Mouse (Mus musculus) forebrain, embryonic 13.5 days (tissue): ENCODE data around the gene Cbarp. TPM values are rescaled to one million over a fixed set of nuclear protein-coding genes. Genes with fewer than 3 reads are reported as not detected.
A peak's percentile ranks its signal among the peaks of the same experiment; 100 is the strongest.

Experiments
- ATAC-seq: fragments of 200-750 bp; cut with Nextera tagmentation; 2 replicates; pipeline ENCODE4 v1.8.0; 2017
- H3K27ac ChIP-seq: fragments of 300-500 bp; sonication (generic); 2 replicates; pipeline ENCODE4 v1.5.1; 2015; ENCODE audit warnings: inconsistent platforms, mild to moderate bottlenecking, moderate library complexity
- H3K27me3 ChIP-seq: fragments of 300-500 bp; sonication (generic); 2 replicates; pipeline ENCODE4 v1.6.1; 2015; ENCODE audit warnings: mild to moderate bottlenecking, inconsistent platforms
- H3K36me3 ChIP-seq: fragments of 300-500 bp; sonication (generic); 2 replicates; pipeline ENCODE4 v1.6.1; 2015; ENCODE audit warnings: mild to moderate bottlenecking, inconsistent platforms; ENCODE audit not compliant: poor library complexity, severe bottlenecking
- H3K4me1 ChIP-seq: fragments of 300-500 bp; sonication (generic); 2 replicates; pipeline ENCODE4 v1.6.1; 2015; ENCODE audit warnings: inconsistent platforms
- H3K4me2 ChIP-seq: fragments of 300-500 bp; sonication (generic); 2 replicates; pipeline ENCODE4 v1.6.1; 2015; ENCODE audit warnings: inconsistent platforms, mild to moderate bottlenecking, moderate library complexity
- H3K4me3 ChIP-seq: fragments of 300-500 bp; sonication (generic); 2 replicates; pipeline ENCODE4 v1.5.1; 2015; ENCODE audit warnings: mild to moderate bottlenecking, inconsistent platforms
- H3K9ac ChIP-seq: fragments of 300-500 bp; sonication (generic); 2 replicates; pipeline ENCODE4 v1.6.1; 2015; ENCODE audit warnings: mild to moderate bottlenecking, inconsistent platforms
- H3K9me3 ChIP-seq: fragments of 300-500 bp; sonication (generic); replicated peaks from 2 replicates; pipeline ENCODE4 v1.6.1; 2016; ENCODE audit warnings: inconsistent platforms
- WGBS: fragments of 180-500 bp; shearing (Covaris S2); methylation state at CpG from one replicate; pipeline ENCODE4 v1.1.7; 2015; 5-methylcytosine and 5-hydroxymethylcytosine counted together
- polyA plus RNA-seq: library from polyadenylated mRNA; unstranded; fragments of >200 nt; fragmentation: Nextera tagmentation; extraction: Ambion mirVana; gene quantifications from 2 replicates; pipeline ENCODE4 v1.2.1, GENCODE M21; 2015

The Cbarp gene
- 21.2 and 26.8 TPM in 2 replicates for polyA plus RNA-seq

DNA sequence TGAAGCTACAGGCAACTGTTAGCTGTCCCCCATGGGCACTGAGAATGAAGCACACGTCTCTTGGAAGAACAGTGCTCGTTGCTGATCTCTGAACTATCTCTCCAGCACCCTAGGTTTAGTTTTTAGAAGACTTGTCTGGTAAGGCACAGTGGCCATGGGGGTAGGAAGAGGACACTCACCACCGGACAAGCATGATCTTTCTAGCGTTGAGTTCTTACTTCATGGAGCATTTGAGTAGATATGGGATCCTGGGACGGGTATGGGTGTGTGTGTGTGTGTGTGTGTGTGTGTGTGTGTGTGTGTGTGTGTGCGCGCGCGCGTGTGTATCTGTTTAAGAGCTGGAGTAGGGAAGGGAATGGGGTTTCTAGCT, at the start of gene Cbarp:
Gene Cbarp, minus strand, starts transcription at position 170 of the 370 bp plus-strand sequence.
- peak within 1 kb of the TSS; percentile 92 for H3K27ac ChIP-seq
- H3K4me1 ChIP-seq, result peaks cover 71% of the 10 kb centered on the region
- peaks cover 29% of the 10 kb centered on the region for H3K36me3 ChIP-seq
- H3K9me3 ChIP-seq, result no peaks in the 10 kb centered on the region
- peaks cover 10% of the 10 kb centered on the region for H3K27me3 ChIP-seq
- WGBS, result 74% methylated on average over 10 of the region's 10 CpGs
- H3K4me2 ChIP-seq, result peak within 1 kb of the TSS; percentile 97
- peak within 1 kb of the TSS; percentile 50 for H3K9ac ChIP-seq
- no peak for ATAC-seq
- peak within 1 kb of the TSS; percentile 74 for H3K4me3 ChIP-seq

GRCm38 (mm10) chr10:80189999-80190398, 49.4 kb upstream of the Cbarp start:
- Histone ChIP-seq H3K4me1 (peaks cover 38% of the 10 kb centered on the region), H3K36me3 (peaks cover 27% of the 10 kb centered on the region), H3K9ac (peak overlapping the region; percentile 85), H3K9me3 (no peaks in the 10 kb centered on the region), H3K27me3 (no peaks in the 10 kb centered on the region), H3K4me3 (peak overlapping the region; percentile 49), H3K27ac (peak overlapping the region; percentile 90), H3K4me2 (peak overlapping the region; percentile 74)
- WGBS, result 3% methylated on average over 21 of the region's 21 CpGs
- peak; percentile 53 for ATAC-seq

DNA sequence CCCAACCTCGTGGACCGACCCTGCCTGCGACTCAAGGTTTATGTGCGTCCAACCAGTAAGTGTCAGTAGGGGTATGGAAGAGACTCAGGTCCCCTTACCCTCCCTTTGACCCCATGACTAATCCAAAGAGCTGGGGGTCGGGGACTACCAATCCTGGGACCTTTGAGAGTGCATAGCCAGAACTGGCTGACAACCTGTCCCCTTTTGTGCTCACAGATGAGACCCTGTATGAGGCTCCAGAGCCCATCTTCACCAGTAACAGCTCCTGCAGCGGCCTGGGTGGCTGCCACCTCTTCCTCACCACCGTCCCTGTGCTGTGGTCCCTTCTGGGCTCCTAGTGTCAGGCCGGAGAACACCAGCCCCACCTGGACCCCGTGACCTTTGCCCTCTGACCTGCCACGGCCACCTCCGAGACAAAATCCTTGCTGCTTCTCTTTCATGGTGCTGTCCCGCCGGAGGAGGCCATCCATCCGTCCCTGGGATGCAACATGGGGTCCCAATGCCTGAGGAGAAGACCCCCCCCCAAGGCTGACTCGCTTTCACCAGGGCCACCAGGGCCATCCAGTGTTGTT, 47.9 kb upstream of the Cbarp start:
- no peaks in the 10 kb centered on the region for H3K27me3 ChIP-seq
- no peak overlapping the region for H3K27ac ChIP-seq
- no peak overlapping the region for H3K4me3 ChIP-seq
- no peaks in the 10 kb centered on the region for H3K9me3 ChIP-seq
- H3K4me1 ChIP-seq, result peaks cover 35% of the 10 kb centered on the region
- ATAC-seq, result no peak
- H3K36me3 ChIP-seq, result peaks cover 32% of the 10 kb centered on the region
- WGBS, result 68% methylated on average over 15 of the region's 15 CpGs
- H3K9ac ChIP-seq, result no peak overlapping the region
- no peak overlapping the region for H3K4me2 ChIP-seq

DNA sequence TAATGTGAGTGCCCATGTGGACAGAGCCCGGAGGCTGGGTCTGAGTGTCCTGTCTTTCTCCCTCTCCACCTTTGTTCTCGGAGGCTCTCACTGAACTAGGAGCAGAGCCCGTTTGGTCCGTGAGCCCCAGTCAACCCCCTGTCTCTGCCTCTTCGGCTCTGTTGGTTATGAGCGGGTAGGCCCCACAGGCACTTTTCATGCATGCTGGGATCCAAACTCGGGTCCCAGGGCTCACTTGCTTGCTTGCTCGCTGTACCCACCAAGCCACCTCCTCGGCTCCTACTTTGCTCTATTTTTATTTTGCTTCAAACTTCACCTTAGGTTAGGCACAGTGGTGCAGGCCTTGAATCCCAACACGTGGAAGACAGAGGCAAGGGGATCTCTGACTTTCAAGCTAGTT, 47.1 kb upstream of the Cbarp start:
- peaks cover 39% of the 10 kb centered on the region for H3K36me3 ChIP-seq
- 84% methylated on average over 10 of the region's 10 CpGs for WGBS
- no peak overlapping the region for H3K4me3 ChIP-seq
- no peak overlapping the region for H3K27ac ChIP-seq
- no peak overlapping the region for H3K4me2 ChIP-seq
- no peaks in the 10 kb centered on the region for H3K27me3 ChIP-seq
- H3K9ac ChIP-seq, result no peak overlapping the region
- H3K9me3 ChIP-seq, result no peaks in the 10 kb centered on the region
- ATAC-seq, result no peak
- H3K4me1 ChIP-seq, result peaks cover 35% of the 10 kb centered on the region

DNA sequence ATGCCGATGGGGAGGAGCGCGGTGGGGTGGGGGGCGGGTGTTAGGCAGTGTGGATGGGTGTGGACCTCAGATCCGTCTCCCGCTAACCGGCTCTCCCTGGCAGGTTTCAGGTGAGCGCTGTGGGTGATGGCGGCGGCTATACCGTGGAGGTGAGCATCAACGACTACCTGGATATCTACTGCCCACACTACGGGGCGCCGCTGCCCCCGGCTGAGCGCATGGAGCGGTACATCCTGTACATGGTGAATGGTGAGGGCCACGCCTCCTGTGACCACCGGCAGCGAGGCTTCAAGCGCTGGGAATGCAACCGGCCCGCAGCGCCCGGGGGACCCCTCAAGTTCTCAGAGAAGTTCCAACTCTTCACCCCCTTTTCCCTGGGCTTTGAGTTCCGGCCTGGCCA, 46.0 kb upstream of the Cbarp start:
- WGBS, result 42% methylated on average over 27 of the region's 27 CpGs

DNA sequence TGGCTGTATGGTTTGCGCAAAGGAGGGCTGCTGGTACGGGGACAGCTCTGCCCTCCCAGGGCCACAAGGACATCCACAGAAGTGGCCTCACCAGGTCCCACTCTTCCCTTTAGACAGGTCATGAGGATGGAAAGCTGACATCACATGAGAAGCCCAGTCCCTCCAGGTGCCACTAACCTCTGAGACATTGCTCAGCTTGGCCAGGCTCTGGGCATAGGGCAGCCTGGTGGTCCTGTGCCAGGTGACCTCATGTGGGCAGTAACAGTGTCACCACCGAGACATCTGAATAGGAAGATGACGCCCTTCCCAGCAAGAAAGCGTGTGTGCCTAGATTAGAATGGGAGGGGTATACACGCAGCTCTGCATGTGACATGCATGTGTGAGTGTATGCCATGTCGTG, 41.9 kb upstream of the Cbarp start:
- H3K27me3 ChIP-seq, result no peaks in the 10 kb centered on the region
- H3K4me3 ChIP-seq, result no peak overlapping the region
- 95% methylated on average over 7 of the region's 7 CpGs for WGBS
- no peak overlapping the region for H3K4me2 ChIP-seq
- H3K27ac ChIP-seq, result no peak overlapping the region
- H3K9ac ChIP-seq, result 0 out of 2 replicates have a peak overlapping the region, but pooled peaks have one; percentile 98
- H3K36me3 ChIP-seq, result peaks cover 32% of the 10 kb centered on the region; the same call in 1 of the 2 replicates
- ATAC-seq, result no peak
- peaks cover 49% of the 10 kb centered on the region for H3K4me1 ChIP-seq
- no peaks in the 10 kb centered on the region for H3K9me3 ChIP-seq

More for the DNA sequence above, 46.0 kb upstream of the Cbarp start:
- H3K9ac ChIP-seq, result no peak overlapping the region
- H3K4me3 ChIP-seq, result no peak overlapping the region
- peaks cover 49% of the 10 kb centered on the region for H3K36me3 ChIP-seq
- H3K9me3 ChIP-seq, result no peaks in the 10 kb centered on the region
- peaks cover 45% of the 10 kb centered on the region for H3K4me1 ChIP-seq
- no peak overlapping the region for H3K4me2 ChIP-seq
- H3K27ac ChIP-seq, result no peak overlapping the region
- H3K27me3 ChIP-seq, result no peaks in the 10 kb centered on the region
- ATAC-seq, result no peak

GRCm38 (mm10) chr10:80180823-80181222, 40.2 kb upstream of the Cbarp start:
- H3K27ac ChIP-seq, result no peak overlapping the region
- no peaks in the 10 kb centered on the region for H3K27me3 ChIP-seq
- no peak for ATAC-seq
- peak overlapping the region; percentile 77 for H3K4me2 ChIP-seq
- H3K9ac ChIP-seq, result peak overlapping the region; percentile 98
- peaks cover 49% of the 10 kb centered on the region for H3K4me1 ChIP-seq
- H3K9me3 ChIP-seq, result no peaks in the 10 kb centered on the region
- H3K36me3 ChIP-seq, result peaks cover 22% of the 10 kb centered on the region; the same call in 1 of the 2 replicates
- peak overlapping the region; percentile 85 for H3K4me3 ChIP-seq
- 46% methylated on average over 5 of the region's 5 CpGs for WGBS

DNA sequence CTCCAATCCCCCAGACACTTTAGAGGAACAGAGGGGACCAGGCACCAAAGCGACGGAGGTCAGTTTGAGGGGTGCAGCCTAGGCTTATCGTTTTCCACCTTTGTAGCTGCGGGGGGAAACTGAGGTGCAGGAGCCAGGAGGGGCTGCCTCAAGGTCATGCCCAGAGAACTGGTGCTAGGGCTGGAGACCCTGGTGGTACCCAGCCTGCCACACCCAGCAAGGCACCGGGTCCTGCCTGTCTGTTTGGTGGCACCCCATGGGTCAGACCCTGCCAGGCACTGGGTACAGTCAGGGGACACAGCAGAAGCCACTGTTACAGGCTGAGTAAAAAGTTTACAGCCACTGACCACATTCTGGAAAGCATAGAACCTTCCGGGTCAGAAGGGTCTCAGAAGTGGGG, 39.7 kb upstream of the Cbarp start:
- peaks cover 22% of the 10 kb centered on the region; the same call in 1 of the 2 replicates for H3K36me3 ChIP-seq
- peak overlapping the region; percentile 98 for H3K9ac ChIP-seq
- peaks cover 49% of the 10 kb centered on the region for H3K4me1 ChIP-seq
- WGBS, result 39% methylated on average over 6 of the region's 6 CpGs
- H3K4me2 ChIP-seq, result peak overlapping the region; percentile 77
- H3K27me3 ChIP-seq, result no peaks in the 10 kb centered on the region
- H3K9me3 ChIP-seq, result no peaks in the 10 kb centered on the region
- no peak for ATAC-seq
- H3K4me3 ChIP-seq, result peak overlapping the region; percentile 85
- H3K27ac ChIP-seq, result no peak overlapping the region

DNA sequence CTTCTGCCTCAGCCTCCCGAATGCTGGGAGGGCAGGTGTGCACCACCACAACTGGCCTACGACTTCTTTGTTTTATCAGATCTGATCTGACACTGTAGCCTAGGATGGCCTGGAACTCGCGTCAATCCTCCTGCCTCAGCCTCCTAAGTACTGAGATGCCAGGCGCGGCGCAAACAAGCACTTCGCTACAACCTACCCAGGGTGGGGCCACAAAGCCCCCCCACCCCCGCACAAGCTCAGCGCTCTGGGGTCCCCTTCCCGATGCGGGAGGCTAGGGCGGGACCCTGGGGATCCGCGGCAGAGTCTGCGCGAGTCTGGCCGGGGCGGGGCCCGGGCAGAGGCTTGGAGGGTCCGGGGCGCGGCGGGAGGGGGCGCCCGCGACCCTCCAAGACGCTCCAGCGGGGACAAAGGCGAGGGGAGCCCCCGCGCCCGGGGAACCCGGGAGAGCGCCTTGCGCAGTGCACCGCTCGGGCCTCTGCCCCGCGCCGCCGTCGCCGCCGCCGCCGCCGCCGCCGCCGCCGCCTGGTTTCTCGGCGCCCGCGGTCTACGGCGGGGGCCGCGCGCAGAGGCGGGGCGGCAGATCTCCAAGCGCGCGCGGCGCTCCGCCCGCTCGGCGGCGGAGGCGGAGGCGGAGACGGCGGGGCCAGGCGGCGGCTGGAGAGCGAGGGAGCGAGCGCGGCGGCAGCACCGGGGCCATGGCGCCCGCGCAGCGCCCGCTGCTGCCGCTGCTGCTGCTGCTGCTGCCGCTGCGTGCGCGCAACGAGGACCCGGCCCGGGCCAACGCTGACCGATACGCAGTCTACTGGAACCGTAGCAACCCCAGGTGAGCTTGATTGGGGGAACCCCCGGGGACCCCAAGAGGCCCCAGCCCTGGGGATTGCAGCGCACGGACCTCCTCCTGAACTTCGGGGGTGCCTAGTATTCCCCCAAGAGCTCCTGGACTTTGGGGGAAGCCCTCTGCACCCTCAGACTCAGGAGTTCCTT, 38.7 kb upstream of the Cbarp start, which contains the start of gene Efna2:
Gene Efna2, plus strand, starts transcription at position 415 of the 984 bp plus-strand sequence.
- Histone ChIP-seq H3K9ac (peak within 1 kb of the TSS; percentile 98), H3K9me3 (no peaks in the 10 kb centered on the region), H3K4me1 (peaks cover 45% of the 10 kb centered on the region), H3K27ac (peak within 1 kb of the TSS; percentile 79), H3K36me3 (peaks cover 22% of the 10 kb centered on the region; the same call in 1 of the 2 replicates), H3K27me3 (no peaks in the 10 kb centered on the region), H3K4me3 (peak within 1 kb of the TSS; percentile 85), H3K4me2 (peak within 1 kb of the TSS; percentile 77)
- WGBS, result 4% methylated on average over 43 of the region's 106 CpGs
- ATAC-seq, result peak; percentile 84

GRCm38 (mm10) chr10:80177441-80178279, 37.0 kb upstream of the Cbarp start:
- Histone ChIP-seq H3K9me3 (no peaks in the 10 kb centered on the region), H3K9ac (peak overlapping the region; percentile 10; the same call in 1 of the 2 replicates), H3K36me3 (peaks cover 9% of the 10 kb centered on the region; the same call in 1 of the 2 replicates), H3K4me2 (no peak overlapping the region), H3K27ac (no peak overlapping the region), H3K4me1 (peaks cover 49% of the 10 kb centered on the region), H3K27me3 (no peaks in the 10 kb centered on the region), H3K4me3 (no peak overlapping the region)
- no peak for ATAC-seq
- WGBS, result 70% methylated on average over 7 of the region's 7 CpGs

DNA sequence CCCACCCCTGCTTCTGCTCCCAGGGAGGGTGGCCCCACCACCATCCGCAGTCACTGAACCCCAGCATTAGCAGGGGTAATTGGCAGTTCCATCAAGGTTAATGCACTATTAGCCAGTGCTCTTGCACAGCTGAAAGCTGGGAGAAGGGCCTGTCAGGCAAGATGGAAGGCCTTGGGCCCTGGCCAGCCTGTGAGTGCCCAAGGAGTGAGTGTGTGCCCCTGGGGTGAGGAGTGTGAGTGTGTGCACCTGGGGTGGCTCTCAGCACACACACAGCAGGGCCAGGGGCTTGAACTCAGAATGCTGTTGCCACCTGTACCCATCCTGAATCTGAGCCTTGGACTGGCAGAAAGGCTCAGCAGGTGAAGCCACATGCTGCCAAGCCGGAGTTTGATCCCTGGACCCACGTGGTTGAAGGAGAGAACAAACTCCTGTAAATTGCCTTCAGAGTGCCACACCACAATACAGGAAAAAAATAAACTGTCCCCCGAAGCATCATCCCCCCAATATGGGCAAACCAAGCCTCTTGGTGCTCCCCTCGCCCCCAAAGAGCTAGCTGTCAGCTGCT, 35.7 kb upstream of the Cbarp start:
- peaks cover 50% of the 10 kb centered on the region for H3K4me1 ChIP-seq
- H3K27ac ChIP-seq, result no peak overlapping the region
- H3K36me3 ChIP-seq, result peaks cover 11% of the 10 kb centered on the region

More for the DNA sequence above, 35.7 kb upstream of the Cbarp start:
- ATAC-seq, result no peak
- Histone ChIP-seq H3K9me3 (no peaks in the 10 kb centered on the region), H3K27me3 (no peaks in the 10 kb centered on the region), H3K4me3 (no peak overlapping the region), H3K4me2 (no peak overlapping the region), H3K9ac (peak overlapping the region; percentile 18; the same call in 1 of the 2 replicates)
- 78% methylated on average over 5 of the region's 5 CpGs for WGBS
